Mouse (Mus musculus) CH12.LX (cell line): ENCODE data around the gene Gm4553. TPM values are rescaled to one million over a fixed set of nuclear protein-coding genes. Genes with fewer than 3 reads are reported as not detected.
"Not testable (repeated sequence)": the region's sequence is repeated elsewhere in the genome, so short reads cannot be mapped to it uniquely, and the experiment has no call there.

ENCODE experiments used
- DNase-seq: peaks from one replicate; pipeline ENCODE4 v3.0.0-alpha.2; 2013; ENCODE audit errors: extremely low read depth
- H3K27ac ChIP-seq: 2 replicates; pipeline ENCODE4 v1.5.1; 2012; ENCODE audit warnings: low read depth, mild to moderate bottlenecking, control low read depth, moderate library complexity; ENCODE audit not compliant: insufficient read depth
- H3K27me3 ChIP-seq: replicated peaks from 2 replicates; pipeline ENCODE3; 2012; ENCODE audit warnings: inconsistent platforms
- H3K36me3 ChIP-seq, 2 experiments: replicated peaks in 1 of 2; 2 replicates each; pipeline versions ENCODE3 to v1.6.1; 2012; ENCODE audit warnings: inconsistent platforms in 1 of 2, low read length in 1 of 2, mild to moderate bottlenecking in 1 of 2, mixed read lengths in 1 of 2, moderate library complexity in 1 of 2; ENCODE audit not compliant: control insufficient read depth in 1 of 2, insufficient read depth in 1 of 2
- H3K4me1 ChIP-seq, 2 experiments: 2 replicates each; pipeline ENCODE4 v1.6.1; 2012; ENCODE audit warnings: inconsistent platforms in 1 of 2, moderate library complexity in 1 of 2; ENCODE audit not compliant: insufficient read depth in 2 of 2, control insufficient read depth in 1 of 2
- H3K4me2 ChIP-seq: 2 replicates; pipeline ENCODE4 v1.6.1; 2012; ENCODE audit warnings: low read depth, mild to moderate bottlenecking, control low read depth; ENCODE audit not compliant: poor library complexity, insufficient read depth, severe bottlenecking
- H3K4me3 ChIP-seq, 3 experiments: fragments of 150-350 bp in 1 of 3; sonication (generic) in 1 of 3; replicated peaks in 1 of 3; 2 replicates each; pipeline versions ENCODE3 to v1.5.1; 2011 to 2012; ENCODE audit warnings: low read depth in 2 of 3, low read length in 2 of 3, mild to moderate bottlenecking in 2 of 3, moderate library complexity in 2 of 3, control low read depth in 1 of 3, improper control_type of control experiment in 1 of 3, inconsistent platforms in 1 of 3, mixed read lengths in 1 of 3; ENCODE audit not compliant: poor library complexity in 1 of 3
- H3K79me2 ChIP-seq: replicated peaks from 2 replicates; pipeline ENCODE4 v1.6.1; 2012; ENCODE audit warnings: mild to moderate bottlenecking, moderate library complexity; ENCODE audit not compliant: control insufficient read depth, poor library complexity, insufficient read depth, severe bottlenecking; ENCODE audit errors: extremely low read depth
- H3K9ac ChIP-seq: 2 replicates; pipeline ENCODE4 v1.6.1; 2012; ENCODE audit warnings: low read depth, mild to moderate bottlenecking, control low read depth, moderate library complexity; ENCODE audit not compliant: insufficient read depth
- H3K9me3 ChIP-seq: replicated peaks from 2 replicates; pipeline ENCODE3; 2012; ENCODE audit warnings: low read length, inconsistent platforms, mixed read lengths
- BHLHE40 ChIP-seq: IDR thresholded peaks from 2 replicates; pipeline ENCODE4 v1.6.1; 2011; ENCODE audit warnings: mild to moderate bottlenecking, low read depth, low read length, improper control_type of control experiment
- CTCF ChIP-seq, 2 experiments: IDR thresholded peaks in 1 of 2; conservative IDR thresholded peaks in 1 of 2; 2 replicates each; pipeline ENCODE4 v1.5.1; 2011 to 2012; ENCODE audit warnings: low read depth in 2 of 2, low read length in 2 of 2, improper control_type of control experiment in 1 of 2, inconsistent platforms in 1 of 2, mild to moderate bottlenecking in 1 of 2, moderate library complexity in 1 of 2
- JUN ChIP-seq: IDR thresholded peaks from 2 replicates; pipeline ENCODE4 v1.6.1; 2011; ENCODE audit warnings: low read depth, mild to moderate bottlenecking, low read length, improper control_type of control experiment, moderate library complexity; ENCODE audit not compliant: insufficient read depth
- RAD21 ChIP-seq: IDR thresholded peaks from 2 replicates; pipeline ENCODE4 v1.6.1; 2011; ENCODE audit warnings: low read depth, mild to moderate bottlenecking, low read length, improper control_type of control experiment, moderate library complexity
- SMC3 ChIP-seq: IDR thresholded peaks from 2 replicates; pipeline ENCODE4 v1.6.1; 2011; ENCODE audit warnings: low read depth, low read length, improper control_type of control experiment
- UBTF ChIP-seq: IDR thresholded peaks from 2 replicates; pipeline ENCODE4 v1.6.1; 2012; ENCODE audit warnings: low read depth, mild to moderate bottlenecking, inconsistent platforms, low read length, improper control_type of control experiment, moderate library complexity
- USF2 ChIP-seq: conservative IDR thresholded peaks from 2 replicates; pipeline ENCODE4 v1.6.1; 2011; ENCODE audit warnings: low read depth, low read length, improper control_type of control experiment
- dilution Hi-C: fragments of 300-500 bp; cut with MboI; formaldehyde crosslinking; loops from 2 replicates; pipeline ENCODE4 v1.14.3; 2020; ENCODE audit warnings: low sequenced_read_pairs; ENCODE audit not compliant: extremely low pct_unique_long_range_greater_than_20kb, extremely low pct_ligation_motif_present
- in situ Hi-C: fragments of 300-500 bp; cut with MboI; formaldehyde crosslinking; loops from 3 replicates; pipeline ENCODE4 v1.14.3; 2019; ENCODE audit warnings: low sequenced_read_pairs, low pct_ligation_motif_present, low pct_unique_long_range_greater_than_20kb, mixed read lengths
- polyA plus RNA-seq: library from polyadenylated mRNA; unstranded; fragments of >175 nt; gene quantifications from 2 replicates; pipeline ENCODE4 v1.2.1, GENCODE M21; 2012; ENCODE audit warnings: low read depth; ENCODE audit not compliant: insufficient read length
- total RNA-seq, 2 experiments: library from RNA; depleted of rRNA; stranded (reverse); fragments of 300-350 nt in 1 of 2; fragments of >200 nt in 1 of 2; gene quantifications; 2 replicates each; pipeline ENCODE4 v1.2.3; 2012 to 2014

Gm4553 gene
- total and polyA plus RNA-seq, 3 experiments = not detected

DNA sequence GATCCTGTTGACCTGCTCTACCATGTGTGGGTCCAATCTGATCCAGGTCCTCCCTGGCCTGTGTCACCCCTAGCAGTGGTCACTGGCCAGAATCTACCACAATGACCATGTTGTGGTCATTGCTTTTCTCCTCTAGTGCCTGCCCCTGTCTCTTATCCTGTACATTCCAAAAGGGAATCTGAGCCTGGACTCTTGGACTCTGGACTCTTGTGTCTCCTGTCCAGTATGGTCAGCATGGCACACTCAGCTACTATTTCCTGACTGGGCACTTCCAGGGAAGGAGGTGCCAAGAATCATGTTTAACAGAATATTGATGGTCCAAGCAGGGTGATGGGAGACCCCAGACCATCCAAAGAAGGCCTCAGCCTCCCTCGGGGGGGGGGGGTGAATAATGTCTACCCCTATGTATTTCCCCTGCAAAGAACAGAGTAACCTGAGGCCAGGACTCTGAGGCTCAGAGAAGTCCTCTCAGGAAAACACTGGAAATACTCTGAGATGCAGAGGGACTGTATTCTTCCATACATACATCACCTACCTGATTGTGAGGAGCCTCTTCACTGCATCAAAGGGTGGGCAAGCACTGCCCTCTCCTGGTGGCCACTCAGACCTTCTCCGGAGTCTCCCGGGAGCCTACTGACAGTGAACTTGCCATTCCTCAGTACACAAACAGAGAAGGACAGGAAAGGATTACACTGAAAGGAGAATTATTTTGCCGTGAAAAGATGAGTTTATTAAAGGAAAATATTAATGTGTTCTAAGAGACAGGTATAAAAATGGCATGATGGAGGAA is 31.1 kb downstream of the Gm4553 start:
- in situ Hi-C loops (no loop called here), dilution Hi-C loops (no loop called here)
- Histone ChIP-seq H3K27me3 (peaks cover 74% of the 10 kb centered on the region), H3K27ac (no peak overlapping the region), H3K9me3 (no peaks in the 10 kb centered on the region), H3K4me1 (no peaks in the 10 kb centered on the region), H3K36me3 (no peaks in the 10 kb centered on the region), H3K4me3 (no peak overlapping the region), H3K4me2 (no peak overlapping the region), H3K9ac (no peak overlapping the region), H3K79me2 (no peaks in the 10 kb centered on the region)
- TF ChIP-seq CTCF (conservative IDR thresholded peaks at IDR 0.05 in 1 of 2, IDR thresholded peaks at IDR 0.05 in 1 of 2; ENCODE audit: low read depth in 2 of 2, low read length in 2 of 2) (peak in 1 of 2 experiments; percentile 33; a peak in 1 of 4 replicates), BHLHE40 (no peak), RAD21 (peak; percentile 30)
- DNase-seq = no peak

DNA sequence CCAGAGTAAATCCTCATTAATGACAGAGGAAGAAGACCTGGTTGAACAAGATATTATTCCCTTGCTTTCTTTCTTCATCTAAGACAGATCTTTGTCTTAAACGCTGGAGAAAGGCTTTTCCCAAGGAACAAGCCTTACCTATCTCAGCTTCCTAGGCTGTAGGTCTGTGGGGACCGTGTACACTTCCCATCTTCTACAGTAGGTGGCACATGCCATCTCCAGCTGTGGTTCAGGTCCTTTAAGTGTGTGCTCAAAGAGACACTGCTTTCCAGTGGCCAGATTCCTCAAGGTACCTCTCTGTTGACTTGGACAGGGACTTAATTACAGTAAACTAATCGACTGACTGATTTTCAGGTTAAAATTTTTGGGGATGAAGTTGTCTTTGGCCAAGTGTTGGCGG is 36.7 kb downstream of the Gm4553 start:
- in situ Hi-C loops = no loop called here
- peaks cover 93% of the 10 kb centered on the region for H3K27me3 ChIP-seq
- peak; percentile 15 to 49; a peak in 2 of 4 replicates for TF ChIP-seq CTCF (conservative IDR thresholded peaks at IDR 0.05 in 1 of 2, IDR thresholded peaks at IDR 0.05 in 1 of 2; ENCODE audit: low read depth in 2 of 2, low read length in 2 of 2)
- TF ChIP-seq USF2 = no peak
- TF ChIP-seq SMC3 = peak; percentile 26
- TF ChIP-seq UBTF = no peak
- TF ChIP-seq JUN = no peak
- TF ChIP-seq, all 38 proteins: peak for 2
- H3K4me1 ChIP-seq = no peaks in the 10 kb centered on the region
- dilution Hi-C loops = no loop called here
- H3K79me2 ChIP-seq = no peaks in the 10 kb centered on the region
- H3K27ac ChIP-seq = no peak overlapping the region
- H3K9me3 ChIP-seq = no peaks in the 10 kb centered on the region
- no peak overlapping the region for H3K4me3 ChIP-seq
- no peak overlapping the region for H3K9ac ChIP-seq
- no peak for DNase-seq
- no peaks in the 10 kb centered on the region for H3K36me3 ChIP-seq
- no peak overlapping the region for H3K4me2 ChIP-seq

DNA sequence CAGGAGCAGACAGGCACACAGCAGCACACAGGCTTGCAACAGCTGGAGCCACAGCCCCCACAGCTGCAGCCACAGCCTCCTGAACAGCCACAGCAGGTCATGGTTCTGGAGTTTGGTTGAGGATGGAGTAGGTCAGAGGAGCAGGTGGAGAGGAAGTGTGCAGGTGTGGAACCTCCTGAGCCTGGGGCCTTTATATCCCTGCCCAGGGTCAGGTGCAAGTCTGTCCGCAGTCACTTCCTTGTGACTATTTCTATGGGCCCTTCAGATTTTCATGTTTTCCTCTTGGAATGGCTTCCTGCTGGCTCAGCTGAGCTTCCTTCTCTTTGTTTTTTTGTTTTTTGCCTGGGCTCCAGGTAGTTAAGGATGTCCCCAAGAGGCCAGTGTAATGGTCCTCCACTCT is 44.9 kb downstream of the Gm4553 start, which contains the start of gene Gm45618:
Gene Gm45618, minus strand, starts transcription at position 101 of the 400 bp plus-strand sequence.
- H3K27me3 ChIP-seq = peaks cover 79% of the 10 kb centered on the region
- H3K4me1 ChIP-seq, in situ Hi-C loops, dilution Hi-C loops, DNase-seq, H3K36me3 ChIP-seq, H3K79me2 ChIP-seq, H3K9ac ChIP-seq, H3K9me3 ChIP-seq, H3K4me3 ChIP-seq, H3K4me2 ChIP-seq, H3K27ac ChIP-seq: not testable (repeated sequence)
